Mouse (Mus musculus): ENCODE measurements around the gene Smok3b. TPM values are rescaled to one million over a fixed set of nuclear protein-coding genes. Genes with fewer than 3 reads are reported as not detected.

Gene Smok3b
- total RNA-seq, 2 experiments from 2014 or later: not detected

- DNase-seq (ENCODE audit: low spot score in 2 of 2): peak; percentile 26 to 61
Observed at GRCm38 (mm10) chr5:138084996-138085395, 63.8 kb downstream of the Smok3b start, which contains the start of gene Zkscan1. Zkscan1 (plus strand) TSS chr5:138085084.

DNA sequence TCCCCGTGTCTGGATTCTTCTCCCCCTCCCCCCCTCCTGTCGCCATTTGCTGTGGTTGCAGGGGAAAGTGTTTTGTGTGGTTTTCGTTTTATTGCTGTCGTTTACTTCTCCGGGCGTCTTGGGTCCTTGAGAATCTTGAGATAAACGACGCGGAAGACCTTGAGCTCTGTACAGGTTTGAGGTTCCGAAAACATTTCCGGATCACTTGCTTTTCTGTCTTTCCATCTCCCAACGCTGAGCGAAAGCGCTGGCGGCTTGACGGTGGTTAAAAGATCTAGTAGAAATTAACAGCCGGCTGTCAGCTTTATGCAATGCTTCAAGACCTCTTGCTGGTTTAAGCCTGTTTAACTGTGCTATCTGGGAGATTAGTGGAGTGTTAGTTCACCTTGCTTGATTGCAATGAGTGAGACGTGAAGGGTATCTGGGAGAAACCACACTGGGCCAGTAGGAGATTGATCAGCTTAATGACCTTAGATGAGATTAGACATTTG is 64.2 kb downstream of the Smok3b start:
- DNase-seq (ENCODE audit: low spot score in 2 of 2): no peak

DNA sequence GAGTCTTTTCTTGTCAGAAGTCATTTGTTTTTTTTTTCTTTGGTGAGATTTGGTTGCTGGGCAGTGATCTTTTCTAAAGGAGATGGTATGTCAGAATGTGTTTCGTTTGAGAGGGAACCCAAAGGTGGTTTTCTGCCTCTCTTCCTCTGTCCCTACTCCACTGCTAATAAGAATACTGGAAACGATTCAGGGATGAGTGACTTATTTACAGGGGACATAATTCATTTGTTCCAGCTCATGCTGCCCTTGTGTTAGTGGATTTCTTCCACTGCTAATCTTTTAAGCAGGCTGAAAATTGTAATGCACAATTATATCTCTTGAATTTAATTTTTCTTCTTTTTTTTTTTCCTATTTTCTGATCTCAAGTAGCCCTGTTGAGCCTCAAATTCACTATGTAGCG is 65.6 kb downstream of the Smok3b start:
- no peak for DNase-seq (ENCODE audit: low spot score in 2 of 2)

DNA sequence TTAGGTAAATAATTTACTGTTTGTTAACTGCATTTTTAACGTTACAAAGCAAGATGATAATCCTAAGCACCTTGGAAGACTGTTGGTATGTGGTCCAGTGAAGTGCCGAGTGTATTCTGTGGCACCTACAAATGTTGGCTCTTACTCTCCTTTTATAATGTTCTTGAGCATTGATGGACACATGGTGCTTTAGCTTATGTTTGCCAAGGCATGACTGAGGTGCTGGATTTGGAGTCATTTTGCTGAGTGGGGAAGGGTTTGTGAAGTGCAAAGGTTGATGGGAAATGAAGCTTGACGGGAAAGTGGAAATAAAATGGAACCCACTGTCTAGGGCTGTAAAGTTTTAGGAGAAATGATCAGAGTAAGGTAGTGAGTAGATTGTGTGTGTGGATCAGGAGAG is 67.1 kb downstream of the Smok3b start:
- DNase-seq (ENCODE audit: low spot score in 2 of 2): no peak

GRCm38 (mm10) chr5:138089108-138089551 is 67.9 kb downstream of the Smok3b start:
- DNase-seq (ENCODE audit: low spot score in 2 of 2): no peak

GRCm38 (mm10) chr5:138090271-138090670 is 69.0 kb downstream of the Smok3b start:
- DNase-seq (ENCODE audit: low spot score in 2 of 2): no peak

GRCm38 (mm10) chr5:138090737-138091136 is 69.5 kb downstream of the Smok3b start:
- DNase-seq (ENCODE audit: low spot score in 2 of 2): no peak

GRCm38 (mm10) chr5:138092771-138093170 is 71.5 kb downstream of the Smok3b start:
- DNase-seq (ENCODE audit: low spot score in 2 of 2): no peak

GRCm38 (mm10) chr5:138094474-138094873 is 73.2 kb downstream of the Smok3b start:
- DNase-seq (ENCODE audit: low spot score in 2 of 2): no peak

Other genes with a start within 250 kb of the Smok3b start
- 10 to 100 TPM; 29.9 to 40.3 TPM for gene Ppp1r35, start 242.6 kb upstream of the Smok3b start, total RNA-seq (2021)
- gene Mepce, start 233.8 kb upstream of the Smok3b start, total RNA-seq (2021): 10 to 100 TPM; 58.4 to 67.5 TPM
- gene Zcwpw1, start 233.6 kb upstream of the Smok3b start, total RNA-seq (2021): 1 to 10 TPM; 8.9 to 9.3 TPM
- 1 to 10 TPM; 3.1 to 5.5 TPM for gene Pilra, start 185.1 kb upstream of the Smok3b start, total RNA-seq (2021)
- gene Pilrb1, start 163.3 kb upstream of the Smok3b start, total RNA-seq (2021): 1 to 10 TPM; 2.9 to 3.6 TPM
- gene Pilrb2, start 149.6 kb upstream of the Smok3b start, total RNA-seq (2021): 1 to 10 TPM; 2.8 to 3.4 TPM
- 1 to 10 TPM in 1 of 2 experiments, under 1 TPM in 1; 0.17 to 3.0 TPM for gene Cyp3a13, start 99.8 kb upstream of the Smok3b start, total RNA-seq (2021)
- gene Gjc3, start 58.3 kb upstream of the Smok3b start, total RNA-seq (2021): 1 to 10 TPM; 2.3 to 2.4 TPM
- 10 to 100 TPM in 1 of 2 experiments, 1 to 10 TPM in 1; 1.1 to 55.2 TPM for gene Azgp1, start 39.9 kb upstream of the Smok3b start, total RNA-seq (2021)
- gene Smok3a, start 168 bp upstream of the Smok3b start, total RNA-seq (2021): not detected
- gene Smok3c, start 31.8 kb downstream of the Smok3b start, total RNA-seq (2021): not detected
- gene Zkscan1, start 63.7 kb downstream of the Smok3b start, total RNA-seq (2021): 10 to 100 TPM; 49.4 to 53.5 TPM
- gene Zscan21, start 95.5 kb downstream of the Smok3b start, total RNA-seq (2021): 10 to 100 TPM; 26.2 to 26.6 TPM
- 10 to 100 TPM; 19.5 to 21.6 TPM for gene Zfp113, start 134.3 kb downstream of the Smok3b start, total RNA-seq (2021)
- gene Cops6, start 139.6 kb downstream of the Smok3b start, total RNA-seq (2021): 100 to 1,000 TPM; 145 to 147 TPM
- gene Ap4m1, start 150.6 kb downstream of the Smok3b start, total RNA-seq (2021): 10 to 100 TPM; 46.0 to 47.2 TPM
- 100 to 1,000 TPM; 102 to 116 TPM for gene Mcm7, start 151.0 kb downstream of the Smok3b start, total RNA-seq (2021)
- 10 to 100 TPM; 35.6 to 39.2 TPM for gene Taf6, start 166.0 kb downstream of the Smok3b start, total RNA-seq (2021)
- 10 to 100 TPM; 29.9 to 31.1 TPM for gene Cnpy4, start 166.1 kb downstream of the Smok3b start, total RNA-seq (2021)
- gene Mblac1, start 172.9 kb downstream of the Smok3b start, total RNA-seq (2021): 10 to 100 TPM in 1 of 2 experiments, 1 to 10 TPM in 1; 9.9 to 10.2 TPM
- under 1 TPM; 0.70 to 0.85 TPM for gene Nxpe5, start 204.5 kb downstream of the Smok3b start, total RNA-seq (2021)
- gene Lamtor4, start 234.1 kb downstream of the Smok3b start, total RNA-seq (2021): 10 to 100 TPM; 65.5 to 69.9 TPM
- 10 to 100 TPM; 27.3 to 28.1 TPM for gene BC037034, start 242.6 kb downstream of the Smok3b start, total RNA-seq (2021)

Measured in adrenal gland, postnatal 4 days (tissue).